In genomic region chr1:47507801-47508200, GRCm38 (mm10) we compare ENCODE assay signal across 35 mouse cellular contexts.
"Had no signal": no experiment of that assay in that cellular context is flagged by ENCODE, and none has a peak within 500 bp of the region (broad histone marks: within the 10 kb centered on the region; RNA-seq: fewer than 3 reads in every experiment).

No protein-coding gene starts in this region.

- H3K9ac ChIP-seq: heart, embryonic 12.5 days; heart, embryonic 13.5 days; heart, embryonic 15.5 days; hindbrain, embryonic 12.5 days; hindbrain, embryonic 13.5 days; hindbrain, embryonic 14.5 days; hindbrain, embryonic 15.5 days; intestine, embryonic 15.5 days; kidney, embryonic 15.5 days had no signal

- H3K27ac ChIP-seq: heart, embryonic 10.5 days; heart, embryonic 13.5 days; heart, embryonic 15.5 days; hindbrain, embryonic 10.5 days; hindbrain, embryonic 12.5 days; hindbrain, embryonic 13.5 days; hindbrain, embryonic 14.5 days; hindbrain, embryonic 15.5 days; hindbrain, postnatal 0 days; intestine, embryonic 15.5 days; kidney, embryonic 15.5 days; kidney, postnatal 0 days; layer of hippocampus, adult 2 months; left cerebral cortex, adult 2 months had no signal

- H3K4me1 ChIP-seq: heart, embryonic 10.5 days; heart, embryonic 12.5 days; heart, embryonic 13.5 days; heart, embryonic 15.5 days; hindbrain, embryonic 10.5 days; hindbrain, embryonic 12.5 days; hindbrain, embryonic 13.5 days; hindbrain, embryonic 15.5 days; intestine, embryonic 15.5 days; kidney, embryonic 15.5 days had no signal

- H3K27me3 ChIP-seq: heart, embryonic 12.5 days; heart, embryonic 13.5 days; heart, embryonic 15.5 days; hindbrain, embryonic 12.5 days; hindbrain, embryonic 13.5 days; hindbrain, embryonic 15.5 days; intestine, embryonic 15.5 days; kidney, embryonic 15.5 days had no signal

- ATAC-seq: hindbrain, embryonic 16.5 days; hindbrain, postnatal 0 days; inflammation-experienced regulatory T-cells, adult 6 months; intestine, embryonic 15.5 days; intestine, embryonic 16.5 days; intestine, postnatal 0 days had no signal

- H3K9me3 ChIP-seq: heart, embryonic 10.5 days; heart, embryonic 12.5 days; heart, embryonic 13.5 days; heart, embryonic 15.5 days; hindbrain, embryonic 10.5 days; hindbrain, embryonic 12.5 days; hindbrain, embryonic 13.5 days; hindbrain, embryonic 15.5 days; intestine, embryonic 15.5 days; kidney, embryonic 15.5 days had no signal

- H3K36me3 ChIP-seq: heart, embryonic 10.5 days; heart, embryonic 12.5 days; heart, embryonic 13.5 days; heart, embryonic 15.5 days; hindbrain, embryonic 10.5 days; hindbrain, embryonic 12.5 days; hindbrain, embryonic 13.5 days; hindbrain, embryonic 15.5 days; intestine, embryonic 15.5 days; kidney, embryonic 15.5 days had no signal

- DNase-seq: heart, postnatal 10 days; heart, postnatal 14 days; heart, postnatal 36 days; heart, postnatal 4 days; kidney, adult 11 months; kidney, adult 18-20 months; kidney, adult 2 months; kidney, adult 8-10 months; kidney, adult 9 months; kidney, postnatal 10 days; kidney, postnatal 14 days; kidney, postnatal 25 days; kidney, postnatal 36 days; kidney, postnatal 4 days; layer of hippocampus, adult 9-11 months had no signal

- H3K4me3 ChIP-seq: heart, embryonic 10.5 days; heart, embryonic 12.5 days; heart, embryonic 13.5 days; heart, embryonic 15.5 days; hindbrain, embryonic 10.5 days; hindbrain, embryonic 12.5 days; hindbrain, embryonic 13.5 days; hindbrain, embryonic 15.5 days; intestine, embryonic 15.5 days; kidney, embryonic 15.5 days; layer of hippocampus, adult 2 months; left cerebral cortex, adult 2 months had no signal

- H3K4me2 ChIP-seq: heart, embryonic 11.5 days; heart, embryonic 12.5 days; heart, embryonic 13.5 days; heart, embryonic 15.5 days; hindbrain, embryonic 12.5 days; hindbrain, embryonic 13.5 days; hindbrain, embryonic 14.5 days; hindbrain, embryonic 15.5 days; intestine, embryonic 15.5 days; kidney, embryonic 15.5 days had no signal
